Mouse (Mus musculus): ENCODE results near the gene Adamtsl1.

GRCm38 (mm10) chr4:86045448-86045847 lies 531.5 kb downstream of the Adamtsl1 start:
- TF ChIP-seq CTCF (IDR thresholded peaks at IDR 0.05; ENCODE audit: low read depth) (no peak), EP300 (IDR thresholded peaks at IDR 0.05; ENCODE audit: low read depth) (no peak)
